Mouse (Mus musculus) embryonic facial prominence, embryonic 14.5 days (tissue): Measurements from ENCODE around the gene Dnm2. TPM values are rescaled to one million over a fixed set of nuclear protein-coding genes. Genes with fewer than 3 reads are reported as not detected.
"Not testable (repeated sequence)": the region's sequence is repeated elsewhere in the genome, so short reads cannot be mapped to it uniquely, and the experiment has no call there.

Source experiments
- ATAC-seq: fragments of 200-750 bp; cut with Nextera tagmentation; 2 replicates; pipeline ENCODE4 v1.8.0; 2017; ENCODE audit warnings: low read depth, moderate number of reproducible peaks, moderate TSS enrichment
- DNase-seq: peaks from one replicate; pipeline ENCODE4 v3.0.0-alpha.2; 2015; ENCODE audit warnings: low spot score
- H3K27ac ChIP-seq: fragments of 300-500 bp; sonication (generic); replicated peaks from 2 replicates; pipeline ENCODE4 v1.5.1; 2014; ENCODE audit warnings: low read depth, mild to moderate bottlenecking, low read length, moderate library complexity
- H3K27me3 ChIP-seq: fragments of 300-500 bp; sonication (generic); replicated peaks from 2 replicates; pipeline ENCODE4 v1.6.1; 2014; ENCODE audit warnings: low read length; ENCODE audit not compliant: control insufficient read depth, insufficient read depth
- H3K36me3 ChIP-seq: fragments of 300-500 bp; sonication (generic); 2 replicates; pipeline ENCODE4 v1.6.1; 2014; ENCODE audit warnings: low read length, mixed read lengths; ENCODE audit not compliant: control insufficient read depth, insufficient read depth
- H3K4me1 ChIP-seq: fragments of 300-500 bp; sonication (generic); 2 replicates; pipeline ENCODE4 v1.6.1; 2014; ENCODE audit warnings: antibody characterized with exemption, low read length; ENCODE audit not compliant: control insufficient read depth, insufficient read depth
- H3K4me2 ChIP-seq: fragments of 300-500 bp; sonication (generic); 2 replicates; pipeline ENCODE4 v1.6.1; 2014; ENCODE audit warnings: low read depth, mild to moderate bottlenecking, low read length, moderate library complexity, mixed read lengths
- H3K4me3 ChIP-seq: fragments of 300-500 bp; sonication (generic); 2 replicates; pipeline ENCODE4 v1.5.1; 2014; ENCODE audit warnings: low read depth, mild to moderate bottlenecking, low read length
- H3K9ac ChIP-seq: fragments of 300-500 bp; sonication (generic); 2 replicates; pipeline ENCODE4 v1.6.1; 2014; ENCODE audit warnings: low read depth, mild to moderate bottlenecking, low read length, moderate library complexity, mixed read lengths
- H3K9me3 ChIP-seq: fragments of 300-500 bp; sonication (generic); 2 replicates; pipeline ENCODE4 v1.6.1; 2016; ENCODE audit warnings: low read length; ENCODE audit not compliant: control insufficient read depth
- WGBS: fragments of 180-500 bp; shearing (Covaris S2); extraction: QIAGEN DNeasy Blood & Tissue Kit; methylation state at CpG from one replicate; pipeline ENCODE4 v1.1.7; 2014; 5-methylcytosine and 5-hydroxymethylcytosine counted together
- polyA plus RNA-seq: library from polyadenylated mRNA; unstranded; fragments of >200 nt; fragmentation: Nextera tagmentation; extraction: Ambion mirVana; gene quantifications from 2 replicates; pipeline ENCODE4 v1.2.1, GENCODE M21; 2014

Gene Dnm2
- polyA plus RNA-seq, 1 experiment from 2014 or later, result 65.8 TPM

- no peaks in the 10 kb centered on the region for H3K27me3 ChIP-seq
- DNase-seq (no peak), ATAC-seq (no peak)
- peaks cover 86% of the 10 kb centered on the region for H3K36me3 ChIP-seq
- no peak overlapping the region for H3K9ac ChIP-seq
- no peaks in the 10 kb centered on the region for H3K4me1 ChIP-seq
- H3K4me3 ChIP-seq, result no peak overlapping the region
- WGBS, result 87% methylated on average over 18 of the region's 20 CpGs
- no peaks in the 10 kb centered on the region for H3K9me3 ChIP-seq
- no peak overlapping the region for H3K27ac ChIP-seq
- no peak overlapping the region for H3K4me2 ChIP-seq
These were observed 44.6 kb downstream of the Dnm2 start for GRCm38 (mm10) chr9:21469032-21470024.

GRCm38 (mm10) chr9:21472913-21473312, 48.2 kb downstream of the Dnm2 start:
- Histone ChIP-seq H3K27ac (no peak overlapping the region), H3K27me3 (no peaks in the 10 kb centered on the region), H3K4me3 (no peak overlapping the region), H3K9ac (no peak overlapping the region), H3K4me1 (no peaks in the 10 kb centered on the region), H3K4me2 (no peak overlapping the region), H3K9me3 (no peaks in the 10 kb centered on the region), H3K36me3 (peaks cover 94% of the 10 kb centered on the region)
- ATAC-seq (no peak), DNase-seq (no peak)
- WGBS, result 83% methylated on average over 4 of the region's 4 CpGs

- Histone ChIP-seq H3K4me3 (no peak overlapping the region), H3K27me3 (no peaks in the 10 kb centered on the region), H3K27ac (no peak overlapping the region), H3K36me3 (peaks cover 92% of the 10 kb centered on the region), H3K9me3 (no peaks in the 10 kb centered on the region), H3K4me1 (no peaks in the 10 kb centered on the region), H3K9ac (no peak overlapping the region), H3K4me2 (no peak overlapping the region)
- ATAC-seq (no peak), DNase-seq (no peak)
- WGBS, result 97% methylated on average over 6 of the region's 6 CpGs
These were observed 53.0 kb downstream of the Dnm2 start for GRCm38 (mm10) chr9:21477707-21478106.

GRCm38 (mm10) chr9:21484065-21484464, 59.4 kb downstream of the Dnm2 start:
- Histone ChIP-seq H3K36me3 (peaks cover 78% of the 10 kb centered on the region), H3K27me3 (no peaks in the 10 kb centered on the region)

GRCm38 (mm10) chr9:21488246-21488645, 63.5 kb downstream of the Dnm2 start:
- DNase-seq, H3K9me3 ChIP-seq, H3K27me3 ChIP-seq, H3K4me2 ChIP-seq, H3K4me1 ChIP-seq, H3K27ac ChIP-seq, ATAC-seq, H3K9ac ChIP-seq, H3K4me3 ChIP-seq: not testable (repeated sequence)
- WGBS, result 76% methylated on average over 1 of the region's 2 CpGs
- peaks cover 68% of the 10 kb centered on the region for H3K36me3 ChIP-seq

More at GRCm38 (mm10) chr9:21484065-21484464, 59.4 kb downstream of the Dnm2 start:
- DNase-seq, result no peak
- Histone ChIP-seq H3K4me1 (no peaks in the 10 kb centered on the region), H3K9me3 (no peaks in the 10 kb centered on the region), H3K4me2 (no peak overlapping the region), H3K4me3 (no peak overlapping the region), H3K9ac (no peak overlapping the region), H3K27ac (no peak overlapping the region)
- ATAC-seq, result no peak
- WGBS, result 79% methylated on average over 4 of the region's 4 CpGs

- H3K9ac ChIP-seq, result no peak overlapping the region
- H3K4me2 ChIP-seq, result no peak overlapping the region
- WGBS, result 91% methylated on average over 9 of the region's 9 CpGs
- H3K4me3 ChIP-seq, result no peak overlapping the region
- no peaks in the 10 kb centered on the region for H3K9me3 ChIP-seq
- ATAC-seq (no peak), DNase-seq (no peak)
- no peak overlapping the region for H3K27ac ChIP-seq
- H3K36me3 ChIP-seq, result peaks cover 63% of the 10 kb centered on the region
- H3K27me3 ChIP-seq, result no peaks in the 10 kb centered on the region
- H3K4me1 ChIP-seq, result peaks cover 18% of the 10 kb centered on the region
These were observed 66.0 kb downstream of the Dnm2 start for GRCm38 (mm10) chr9:21490696-21491095.

- no peak overlapping the region for H3K4me3 ChIP-seq
- H3K9ac ChIP-seq, result peak overlapping the region; percentile 23; the same call in 1 of the 2 replicates
- H3K27ac ChIP-seq, result no peak overlapping the region
- no peak for DNase-seq
- no peak overlapping the region for H3K4me2 ChIP-seq
- peaks cover 46% of the 10 kb centered on the region for H3K36me3 ChIP-seq
- no peaks in the 10 kb centered on the region for H3K27me3 ChIP-seq
- H3K9me3 ChIP-seq, result no peaks in the 10 kb centered on the region
- ATAC-seq, result no peak
- WGBS, result 56% methylated on average over 2 of the region's 2 CpGs
- peaks cover 28% of the 10 kb centered on the region for H3K4me1 ChIP-seq
These were observed 69.2 kb downstream of the Dnm2 start for GRCm38 (mm10) chr9:21493907-21494306.

- H3K4me2 ChIP-seq, result peak overlapping the region; percentile 66
- WGBS, result 69% methylated on average over 9 of the region's 9 CpGs
- H3K4me1 ChIP-seq, result peaks cover 28% of the 10 kb centered on the region
- DNase-seq, result no peak
- H3K9ac ChIP-seq, result 0 out of 2 replicates have a peak overlapping the region, but pooled peaks have one; percentile 40
- H3K4me3 ChIP-seq, result 0 out of 2 replicates have a peak overlapping the region, but pooled peaks have one; percentile 36
- H3K27me3 ChIP-seq, result no peaks in the 10 kb centered on the region
- no peak for ATAC-seq
- H3K27ac ChIP-seq, result no peak overlapping the region
- H3K36me3 ChIP-seq, result peaks cover 46% of the 10 kb centered on the region
- H3K9me3 ChIP-seq, result no peaks in the 10 kb centered on the region
These were observed 70.0 kb downstream of the Dnm2 start for GRCm38 (mm10) chr9:21494726-21495125.
